ENCODE assay signal across 24 mouse cellular contexts in genomic region chr19:16031276-16031675, GRCm38 (mm10). TPM values are rescaled to one million over a fixed set of nuclear protein-coding genes. Genes with fewer than 3 reads are reported as not detected.
A peak's percentile ranks its signal among the peaks of the same experiment; 100 is the strongest.
DNase-seq lines count a peak whose midpoint lies in the region; ATAC-seq lines count a peak whose summit lies in the region.
"Had no signal": no experiment of that assay in that cellular context is flagged by ENCODE, and none has a peak within 500 bp of the region (broad histone marks: within the 10 kb centered on the region; RNA-seq: fewer than 3 reads in every experiment).

No protein-coding gene starts in this region.

- 94% methylated on average over 4 of the region's 4 CpGs for WGBS in midbrain, embryonic 14.5 days

- peaks cover 12% of the 10 kb centered on the region for H3K4me1 ChIP-seq in megakaryocyte, embryonic 14.5 days
- H3K4me1 ChIP-seq in midbrain, embryonic 14.5 days (ENCODE audit: control insufficient read depth, insufficient read depth, low read length): no peaks in the 10 kb centered on the region
- H3K4me1 ChIP-seq: forebrain, embryonic 12.5 days; heart, embryonic 10.5 days; hindbrain, embryonic 12.5 days; hindbrain, embryonic 15.5 days had no signal

- DNase-seq in cerebellum, adult 18-20 months: peak; percentile 5 to 10
- DNase-seq in cerebellum, adult 11 months: no peak
- peak; percentile 56 to 61 for DNase-seq in cerebellum, postnatal 14 days
- no peak for DNase-seq in urinary bladder, adult 2 months (ENCODE audit: low spot score)
- DNase-seq in midbrain, embryonic 14.5 days: no peak
- DNase-seq: adrenal gland, adult 2 months; adrenal gland, postnatal 14 days; embryo, embryonic 11 days; gastrocnemius, postnatal 25 days; heart, adult 2 months; kidney, adult 2 months had no signal

- no peak overlapping the region for H3K4me2 ChIP-seq in midbrain, embryonic 14.5 days (ENCODE audit: low read length)
- H3K4me2 ChIP-seq: embryonic facial prominence, embryonic 13.5 days; forebrain, embryonic 12.5 days; forebrain, embryonic 15.5 days; heart, embryonic 13.5 days; hindbrain, embryonic 12.5 days; hindbrain, embryonic 15.5 days had no signal

- no peaks in the 10 kb centered on the region for H3K36me3 ChIP-seq in megakaryocyte, embryonic 14.5 days (replicated peaks; ENCODE audit: low read length)
- no peaks in the 10 kb centered on the region for H3K36me3 ChIP-seq in midbrain, embryonic 14.5 days (ENCODE audit: control insufficient read depth, insufficient read depth, low read length)
- H3K36me3 ChIP-seq: embryonic facial prominence, embryonic 10.5 days; embryonic facial prominence, embryonic 13.5 days; forebrain, embryonic 12.5 days; forebrain, embryonic 15.5 days; heart, embryonic 10.5 days; heart, embryonic 13.5 days; hindbrain, embryonic 12.5 days; hindbrain, embryonic 15.5 days had no signal

- H3K9ac ChIP-seq in midbrain, embryonic 14.5 days (replicated peaks; ENCODE audit: low read length): no peak overlapping the region
- H3K9ac ChIP-seq: embryonic facial prominence, embryonic 13.5 days; forebrain, embryonic 12.5 days; forebrain, embryonic 15.5 days; heart, embryonic 13.5 days; hindbrain, embryonic 12.5 days; hindbrain, embryonic 15.5 days had no signal

- peak overlapping the region; percentile 19 for H3K4me3 ChIP-seq in megakaryocyte, embryonic 14.5 days (replicated peaks)
- no peak overlapping the region for H3K4me3 ChIP-seq in midbrain, embryonic 14.5 days (replicated peaks; ENCODE audit: low read depth, low read length)
- H3K4me3 ChIP-seq: embryonic facial prominence, embryonic 10.5 days; embryonic facial prominence, embryonic 13.5 days; erythroblast, embryonic 14.5 days; forebrain, embryonic 12.5 days; forebrain, embryonic 15.5 days; heart, adult 2 months; heart, embryonic 10.5 days; heart, embryonic 13.5 days; hindbrain, embryonic 12.5 days; hindbrain, embryonic 15.5 days had no signal

- no peak for ATAC-seq in megakaryocyte, adult 5-6 weeks (ENCODE audit: poor library complexity, severe bottlenecking)
- no peak for ATAC-seq in midbrain, embryonic 14.5 days (ENCODE audit: low FRiP score, low TSS enrichment)
- ATAC-seq: CD4-positive, CD25-positive, alpha-beta regulatory T cell, adult 4 months; forebrain, embryonic 15.5 days; intestine, postnatal 0 days had no signal

- peaks cover 7% of the 10 kb centered on the region; the same call in 1 of the 2 replicates for H3K9me3 ChIP-seq in megakaryocyte, embryonic 14.5 days
- H3K9me3 ChIP-seq in midbrain, embryonic 14.5 days (ENCODE audit: control insufficient read depth, low read length): no peaks in the 10 kb centered on the region
- H3K9me3 ChIP-seq: embryonic facial prominence, embryonic 10.5 days; embryonic facial prominence, embryonic 13.5 days; forebrain, embryonic 12.5 days; forebrain, embryonic 15.5 days; heart, embryonic 10.5 days; heart, embryonic 13.5 days; hindbrain, embryonic 15.5 days had no signal

- H3K27me3 ChIP-seq in megakaryocyte, embryonic 14.5 days (replicated peaks): no peaks in the 10 kb centered on the region
- no peaks in the 10 kb centered on the region for H3K27me3 ChIP-seq in midbrain, embryonic 14.5 days (ENCODE audit: control insufficient read depth, insufficient read depth, low read length)
- H3K27me3 ChIP-seq: embryonic facial prominence, embryonic 13.5 days; forebrain, embryonic 12.5 days; forebrain, embryonic 15.5 days; heart, embryonic 13.5 days; hindbrain, embryonic 12.5 days; hindbrain, embryonic 15.5 days had no signal

- no peak overlapping the region for H3K27ac ChIP-seq in midbrain, embryonic 14.5 days (replicated peaks; ENCODE audit: low read depth, low read length)
- H3K27ac ChIP-seq: embryonic facial prominence, embryonic 10.5 days; embryonic facial prominence, embryonic 13.5 days; forebrain, embryonic 12.5 days; forebrain, embryonic 15.5 days; heart, adult 2 months; heart, embryonic 10.5 days; heart, embryonic 13.5 days; hindbrain, embryonic 12.5 days; hindbrain, embryonic 15.5 days had no signal

RNA-seq across cellular contexts. Expression of gene Cep78, which starts 46.5 kb away (rescaled TPM):
- 0.65 and 2.2 TPM in 2 replicates for polyA plus RNA-seq in megakaryocyte, embryonic 14.5 days (2012; ENCODE audit: insufficient read depth, low replicate concordance)
- total RNA-seq in megakaryocyte, adult 5-6 weeks (2015): 11.7 and 12.1 TPM in 2 replicates
- 13.4 and 13.8 TPM in 2 replicates for total RNA-seq in megakaryocyte, adult 5-6 weeks (2017)
- polyA plus RNA-seq in urinary bladder, adult 2 months (2012; rRNA removed): 7.1 and 8.4 TPM in 2 replicates
- 27.6 and 38.0 TPM in 2 replicates for polyA plus RNA-seq in midbrain, embryonic 14.5 days (2014; fragmentation: Nextera tagmentation; extraction: Ambion mirVana)

Comparison
In these comparisons a context has a peak if more than half of its experiments do, and no peak if none do; other contexts are left out.
1. DNase-seq: peak in cerebellum, adult 18-20 months (2 of 2) and cerebellum, postnatal 14 days (2 of 2); none in cerebellum, adult 11 months (single experiment), urinary bladder, adult 2 months (single experiment) and midbrain, embryonic 14.5 days (single experiment).